In genomic region chr13:31409123-31409513, GRCm38 (mm10) we compare ENCODE assay signal across 21 mouse cellular contexts.
DNase-seq lines count a peak whose midpoint lies in the region; ATAC-seq and TF ChIP-seq lines count a peak whose summit lies in the region.
"Had no signal": no experiment of that assay in that cellular context is flagged by ENCODE, and none has a peak within 500 bp of the region (broad histone marks: within the 10 kb centered on the region; RNA-seq: fewer than 3 reads in every experiment).

No protein-coding gene starts in this region.

- peak overlapping the region; percentile 32 for H3K4me2 ChIP-seq in forebrain, embryonic 13.5 days
- H3K4me2 ChIP-seq in lung, embryonic 14.5 days, result 0 out of 2 replicates have a peak overlapping the region, but pooled peaks have one; percentile 18
- peak overlapping the region; percentile 44 for H3K4me2 ChIP-seq in hindbrain, embryonic 15.5 days
- peak overlapping the region; percentile 25; the same call in 1 of the 2 replicates for H3K4me2 ChIP-seq in neural tube, embryonic 13.5 days
- H3K4me2 ChIP-seq: embryonic facial prominence, embryonic 13.5 days; limb, embryonic 12.5 days; midbrain, embryonic 12.5 days had no signal

- H3K9ac ChIP-seq in forebrain, embryonic 13.5 days, result no peak overlapping the region
- no peak overlapping the region for H3K9ac ChIP-seq in lung, embryonic 14.5 days
- H3K9ac ChIP-seq in hindbrain, embryonic 15.5 days, result no peak overlapping the region
- H3K9ac ChIP-seq in neural tube, embryonic 13.5 days, result 0 out of 2 replicates have a peak overlapping the region, but pooled peaks have one; percentile 38
- H3K9ac ChIP-seq: embryonic facial prominence, embryonic 13.5 days; limb, embryonic 12.5 days; liver, embryonic 14.5 days; midbrain, embryonic 12.5 days had no signal

- no peak for TF ChIP-seq CTCF in lung, embryonic 14.5 days (IDR thresholded peaks at IDR 0.05; ENCODE audit: low read depth)

- DNase-seq in forebrain, embryonic 10.5 days (ENCODE audit: extremely low spot score, low spot score), result no peak
- no peak for DNase-seq in lung, embryonic 14.5 days
- no peak for DNase-seq in lung, postnatal 4 days
- no peak for DNase-seq in layer of hippocampus, adult 9-11 months
- no peak for DNase-seq in testis, postnatal 14 days (ENCODE audit: low spot score)
- DNase-seq: adrenal gland, adult 8-10 months; cerebellum, adult 11 months; gastrocnemius, adult 2 months; heart, postnatal 4 days; kidney, adult 11 months; lung, postnatal 36 days; thymus, postnatal 36 days had no signal

- no peaks in the 10 kb centered on the region for H3K36me3 ChIP-seq in forebrain, embryonic 13.5 days (ENCODE audit: poor library complexity, severe bottlenecking)
- H3K36me3 ChIP-seq in forebrain, embryonic 10.5 days (replicated peaks), result no peaks in the 10 kb centered on the region
- no peaks in the 10 kb centered on the region for H3K36me3 ChIP-seq in lung, embryonic 14.5 days (ENCODE audit: insufficient read depth)
- no peaks in the 10 kb centered on the region for H3K36me3 ChIP-seq in hindbrain, embryonic 15.5 days
- no peaks in the 10 kb centered on the region for H3K36me3 ChIP-seq in neural tube, embryonic 13.5 days
- H3K36me3 ChIP-seq: embryonic facial prominence, embryonic 13.5 days; limb, embryonic 12.5 days; midbrain, embryonic 12.5 days had no signal

- H3K4me1 ChIP-seq in forebrain, embryonic 13.5 days, result peaks cover 9% of the 10 kb centered on the region; the same call in 1 of the 2 replicates
- no peaks in the 10 kb centered on the region for H3K4me1 ChIP-seq in forebrain, embryonic 10.5 days
- no peaks in the 10 kb centered on the region; the same call in 1 of the 2 replicates for H3K4me1 ChIP-seq in lung, embryonic 14.5 days (ENCODE audit: insufficient read depth)
- H3K4me1 ChIP-seq in hindbrain, embryonic 15.5 days (replicated peaks), result 0 out of 2 replicates have a peak, but pooled peaks cover 11% of the 10 kb centered on the region
- H3K4me1 ChIP-seq in neural tube, embryonic 13.5 days (replicated peaks), result peaks cover 11% of the 10 kb centered on the region
- H3K4me1 ChIP-seq: embryonic facial prominence, embryonic 13.5 days; limb, embryonic 12.5 days; midbrain, embryonic 12.5 days had no signal

- ATAC-seq in forebrain, embryonic 13.5 days, result no peak; the same call in 1 of the 2 replicates
- no peak for ATAC-seq in lung, embryonic 14.5 days (ENCODE audit: insufficient read depth)
- ATAC-seq in hindbrain, embryonic 15.5 days (ENCODE audit: low FRiP score, low read depth), result 0 out of 2 replicates have a peak, but pooled peaks have one; percentile 16
- no peak for ATAC-seq in neural tube, embryonic 13.5 days (ENCODE audit: low read depth)

- no peak overlapping the region for H3K4me3 ChIP-seq in forebrain, embryonic 13.5 days
- H3K4me3 ChIP-seq in forebrain, embryonic 10.5 days, result no peak overlapping the region
- H3K4me3 ChIP-seq in lung, embryonic 14.5 days (ENCODE audit: low read depth, low read length), result no peak overlapping the region
- peak overlapping the region; percentile 11; the same call in 1 of the 2 replicates for H3K4me3 ChIP-seq in hindbrain, embryonic 15.5 days
- H3K4me3 ChIP-seq in neural tube, embryonic 13.5 days, result no peak overlapping the region
- H3K4me3 ChIP-seq: embryonic facial prominence, embryonic 13.5 days; gastrocnemius, adult 2 months; limb, embryonic 12.5 days; midbrain, embryonic 12.5 days had no signal

- WGBS in forebrain, embryonic 13.5 days, result 62% methylated on average over 2 of the region's 2 CpGs
- 89% methylated on average over 2 of the region's 2 CpGs for WGBS in forebrain, embryonic 10.5 days
- WGBS in lung, embryonic 14.5 days, result 70% methylated on average over 2 of the region's 2 CpGs
- WGBS in hindbrain, embryonic 15.5 days, result 57% methylated on average over 2 of the region's 2 CpGs
- 65% methylated on average over 2 of the region's 2 CpGs for WGBS in neural tube, embryonic 13.5 days

- H3K9me3 ChIP-seq in forebrain, embryonic 13.5 days (replicated peaks), result no peaks in the 10 kb centered on the region
- no peaks in the 10 kb centered on the region for H3K9me3 ChIP-seq in forebrain, embryonic 10.5 days
- H3K9me3 ChIP-seq in lung, embryonic 14.5 days (ENCODE audit: low read depth, low read length), result no peaks in the 10 kb centered on the region
- no peaks in the 10 kb centered on the region for H3K9me3 ChIP-seq in hindbrain, embryonic 15.5 days
- no peaks in the 10 kb centered on the region for H3K9me3 ChIP-seq in neural tube, embryonic 13.5 days
- H3K9me3 ChIP-seq: embryonic facial prominence, embryonic 13.5 days; limb, embryonic 12.5 days; midbrain, embryonic 12.5 days had no signal

- H3K27me3 ChIP-seq in forebrain, embryonic 13.5 days, result no peaks in the 10 kb centered on the region
- no peaks in the 10 kb centered on the region for H3K27me3 ChIP-seq in forebrain, embryonic 10.5 days (ENCODE audit: poor library complexity, severe bottlenecking)
- H3K27me3 ChIP-seq in lung, embryonic 14.5 days (ENCODE audit: insufficient read depth, low read length), result no peaks in the 10 kb centered on the region
- H3K27me3 ChIP-seq in hindbrain, embryonic 15.5 days, result no peaks in the 10 kb centered on the region
- H3K27me3 ChIP-seq in neural tube, embryonic 13.5 days, result no peaks in the 10 kb centered on the region
- H3K27me3 ChIP-seq: embryonic facial prominence, embryonic 13.5 days; limb, embryonic 12.5 days; midbrain, embryonic 12.5 days had no signal

- no peak overlapping the region; the same call in 1 of the 2 replicates for H3K27ac ChIP-seq in forebrain, embryonic 13.5 days
- no peak overlapping the region for H3K27ac ChIP-seq in forebrain, embryonic 10.5 days
- no peak overlapping the region for H3K27ac ChIP-seq in lung, embryonic 14.5 days (ENCODE audit: low read depth)
- H3K27ac ChIP-seq in hindbrain, embryonic 15.5 days (replicated peaks), result no peak overlapping the region
- H3K27ac ChIP-seq in neural tube, embryonic 13.5 days (replicated peaks), result no peak overlapping the region
- H3K27ac ChIP-seq: embryonic facial prominence, embryonic 13.5 days; gastrocnemius, adult 2 months; kidney, postnatal 0 days; layer of hippocampus, adult 2 months; limb, embryonic 12.5 days; liver, embryonic 14.5 days; midbrain, embryonic 12.5 days had no signal
